Comparison of ENCODE assay signal across 8 mouse cellular contexts in the genomic region with DNA sequence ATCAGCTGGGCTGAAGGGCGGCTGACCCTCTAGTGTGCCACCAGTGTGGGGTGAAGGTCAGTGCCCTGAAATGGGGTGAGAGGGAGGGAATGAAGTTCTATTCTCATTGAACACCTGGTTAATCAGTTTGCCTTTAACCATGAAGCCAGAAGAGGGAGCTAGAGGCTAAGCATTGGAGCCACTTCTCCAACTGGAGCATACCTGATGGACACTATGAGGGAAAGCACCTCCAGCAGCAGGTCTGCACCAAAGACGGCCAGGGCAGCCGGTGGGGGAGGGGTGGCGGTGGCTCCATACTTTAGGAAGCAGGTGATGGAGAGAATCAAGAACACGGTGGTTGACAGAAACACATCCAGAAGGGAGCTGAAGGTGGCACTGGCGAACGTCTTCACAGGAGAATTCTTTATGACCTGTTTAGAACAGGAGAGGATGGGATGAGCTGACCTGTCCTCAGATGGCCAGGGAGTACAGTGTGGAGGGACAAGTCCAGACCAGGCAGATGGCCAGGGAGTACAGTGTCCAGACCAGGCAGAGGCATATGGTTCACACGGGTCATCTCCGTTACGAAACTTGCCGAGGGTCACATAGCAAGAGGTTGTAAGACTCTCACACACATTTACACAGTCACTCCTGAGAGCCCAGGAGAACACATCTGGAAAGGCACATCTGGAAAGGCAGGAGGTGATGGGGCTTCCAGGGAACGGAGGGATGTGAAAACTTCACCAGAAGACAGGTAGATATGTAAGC.
DNase-seq lines count a peak whose midpoint lies in the region; ATAC-seq and TF ChIP-seq lines count a peak whose summit lies in the region.

No protein-coding gene starts in this region.

- no peak overlapping the region for H3K4me2 ChIP-seq in liver, embryonic 12.5 days

- peak; percentile 89 for DNase-seq in liver, adult 2 months (ENCODE audit: extremely low read depth, low read depth, low spot score)
- peak; percentile 67 for DNase-seq in ZHBTc4 (ENCODE audit: low read depth, low spot score)
- DNase-seq in embryo, embryonic 10.5 days (ENCODE audit: low spot score) = peak; percentile 53
- DNase-seq in kidney, postnatal 14 days = peak; percentile 58
- peak; percentile 53 for DNase-seq in retina, postnatal 1 day
- DNase-seq in layer of hippocampus, adult 18-20 months (ENCODE audit: low spot score in 2 of 2) = no peak
- no peak for DNase-seq in spleen, adult 18-20 months

- H3K4me3 ChIP-seq in liver, adult 2 months (ENCODE audit: insufficient read depth, low read depth, low read length) = no peak overlapping the region
- no peak overlapping the region for H3K4me3 ChIP-seq in liver, embryonic 12.5 days

- 39% methylated on average over 12 of the region's 12 CpGs for WGBS in liver, adult 2 months
- 60% methylated on average over 12 of the region's 12 CpGs for WGBS in liver, embryonic 12.5 days (ENCODE audit: insufficient replicate concordance)

- no peak for TF ChIP-seq POLR2A in liver, adult 2 months (IDR thresholded peaks at IDR 0.05; ENCODE audit: extremely low read depth, insufficient read depth, low read length)

- H3K27ac ChIP-seq in liver, adult 2 months (replicated peaks; ENCODE audit: insufficient read depth, low read depth, low read length) = 0 out of 2 replicates have a peak overlapping the region, but pooled peaks have one; percentile 4
- H3K27ac ChIP-seq in liver, embryonic 12.5 days = no peak overlapping the region

- no peaks in the 10 kb centered on the region for H3K27me3 ChIP-seq in liver, adult 2 months (ENCODE audit: control insufficient read depth, insufficient read depth, low read length)
- no peaks in the 10 kb centered on the region for H3K27me3 ChIP-seq in liver, embryonic 12.5 days (replicated peaks)

- peaks cover 9% of the 10 kb centered on the region; the same call in 1 of the 2 replicates for H3K4me1 ChIP-seq in liver, adult 2 months (ENCODE audit: control insufficient read depth, insufficient read depth, low read length)
- no peaks in the 10 kb centered on the region for H3K4me1 ChIP-seq in liver, embryonic 12.5 days

- peaks cover 25% of the 10 kb centered on the region for H3K36me3 ChIP-seq in liver, adult 2 months (ENCODE audit: control insufficient read depth, insufficient read depth, low read length)
- H3K36me3 ChIP-seq in liver, embryonic 12.5 days = no peaks in the 10 kb centered on the region

- no peaks in the 10 kb centered on the region for H3K79me2 ChIP-seq in liver, adult 2 months (ENCODE audit: control insufficient read depth, insufficient read depth, low read length)

- H3K9me3 ChIP-seq in liver, embryonic 12.5 days (replicated peaks) = no peaks in the 10 kb centered on the region

- no peak; the same call in 1 of the 2 replicates for ATAC-seq in liver, embryonic 12.5 days

- TF ChIP-seq CTCF in liver, adult 2 months (IDR thresholded peaks at IDR 0.05; ENCODE audit: low read depth, low read length) = peak; percentile 39

- no peak overlapping the region for H3K9ac ChIP-seq in liver, adult 2 months (ENCODE audit: low read depth, low read length)
- no peak overlapping the region for H3K9ac ChIP-seq in liver, embryonic 12.5 days

Comparison
In these comparisons a context has a peak if more than half of its experiments do, and no peak if none do; other contexts are left out.
1. DNase-seq: peak in liver, adult 2 months (single experiment), ZHBTc4 (single experiment), embryo, embryonic 10.5 days (single experiment), kidney, postnatal 14 days (single experiment) and retina, postnatal 1 day (single experiment); none in layer of hippocampus, adult 18-20 months (0 of 2) and spleen, adult 18-20 months (0 of 2).